Mouse (Mus musculus) stomach, postnatal 0 days (tissue): ENCODE measurements around the gene Nubp2.

ENCODE experiments used
- CTCF ChIP-seq: IDR thresholded peaks from 2 replicates; pipeline ENCODE4 v1.5.1; 2016; ENCODE audit warnings: antibody characterized with exemption, low read depth, mild to moderate bottlenecking, moderate library complexity
- EP300 ChIP-seq: optimal IDR thresholded peaks from 2 replicates; pipeline ENCODE3; 2016; ENCODE audit warnings: antibody characterized with exemption

- no peak for TF ChIP-seq EP300
- TF ChIP-seq CTCF, result no peak
Observed at GRCm38 (mm10) chr17:24844525-24844924, 41.6 kb downstream of the Nubp2 start.
